Mouse (Mus musculus) G1E (cell line): ENCODE results near the gene Pde1c. TPM values are rescaled to one million over a fixed set of nuclear protein-coding genes. Genes with fewer than 3 reads are reported as not detected.

Experiments used
- ATAC-seq: 2 replicates; pipeline ENCODE4 v1.8.0; 2016; ENCODE audit warnings: mild to moderate bottlenecking; ENCODE audit not compliant: insufficient number of reproducible peaks, poor library complexity, low FRiP score, severe bottlenecking; ENCODE audit errors: extremely low read depth
- DNase-seq: peaks from one replicate; pipeline ENCODE4 v3.0.0; 2012; ENCODE audit warnings: low spot score
- H3K27me3 ChIP-seq: 2 replicates; pipeline ENCODE4 v1.6.1; 2012; ENCODE audit warnings: mild to moderate bottlenecking, low read length, inconsistent platforms; ENCODE audit not compliant: insufficient read depth
- H3K36me3 ChIP-seq: replicated peaks from 2 replicates; pipeline ENCODE3; 2012; ENCODE audit warnings: mild to moderate bottlenecking, inconsistent platforms
- H3K4me1 ChIP-seq: 2 replicates; pipeline ENCODE4 v1.6.1; 2012; ENCODE audit warnings: low read depth, low read length, inconsistent platforms, mixed read lengths; ENCODE audit not compliant: insufficient read depth
- H3K4me3 ChIP-seq: 2 replicates; pipeline ENCODE4 v1.5.1; 2012; ENCODE audit warnings: low read depth, mild to moderate bottlenecking, inconsistent platforms, low read length, moderate library complexity, mixed read lengths
- H3K9me3 ChIP-seq: replicated peaks from 2 replicates; pipeline ENCODE4 v1.6.1; 2012; ENCODE audit warnings: inconsistent platforms
- CTCF ChIP-seq: IDR thresholded peaks from 2 replicates; pipeline ENCODE4 v1.5.1; 2012; ENCODE audit warnings: low read depth, low read length, inconsistent platforms, mixed read lengths
- GATA1 ChIP-seq: IDR thresholded peaks from 2 replicates; pipeline ENCODE4 v1.6.1; 2012; ENCODE audit warnings: borderline replicate concordance, low read length, inconsistent platforms, mixed read lengths
- GATA2 ChIP-seq: IDR thresholded peaks from 2 replicates; pipeline ENCODE4 v1.6.1; 2012; ENCODE audit warnings: low read depth, low read length, inconsistent platforms, borderline replicate concordance
- POLR2AphosphoS5 ChIP-seq: IDR thresholded peaks from 2 replicates; pipeline ENCODE4 v1.6.1; 2012; ENCODE audit warnings: low read depth, low read length, inconsistent platforms; ENCODE audit not compliant: insufficient replicate concordance
- TAL1 ChIP-seq: conservative IDR thresholded peaks from 2 replicates; pipeline ENCODE4 v1.6.1; 2012; ENCODE audit warnings: low read depth, low read length, inconsistent platforms, mixed read lengths
- polyA plus RNA-seq: library from polyadenylated mRNA; stranded (reverse); fragments of >175 nt; gene quantifications from 2 replicates; pipeline ENCODE4 v1.2.3, GENCODE M21; 2012
- total RNA-seq, 2 experiments: library from RNA; stranded (forward) in 1 of 2; stranded (reverse) in 1 of 2; fragments of 200-1000 nt in 1 of 2; fragments of >200 nt in 1 of 2; fragmentation: Nextera tagmentation in 1 of 2; gene quantifications; 2 replicates each; pipeline ENCODE4 v1.2.3; 2014 to 2017

Gene Pde1c
- total and polyA plus RNA-seq, 3 experiments = 0.38 TPM; not detected in 2

GRCm38 (mm10) chr6:56347207-56347606 lies 221.7 kb downstream of the Pde1c start:
- TF ChIP-seq CTCF = no peak
- no peak for TF ChIP-seq TAL1
- no peak for TF ChIP-seq GATA1
- TF ChIP-seq GATA2 = no peak
- TF ChIP-seq POLR2AphosphoS5 = no peak
- Histone ChIP-seq H3K4me1 (no peaks in the 10 kb centered on the region), H3K36me3 (no peaks in the 10 kb centered on the region), H3K4me3 (no peak overlapping the region), H3K9me3 (no peaks in the 10 kb centered on the region), H3K27me3 (0 out of 2 replicates have a peak, but pooled peaks cover 3% of the 10 kb centered on the region)
- DNase-seq (no peak), ATAC-seq (no peak)

GRCm38 (mm10) chr6:56345082-56345481 lies 223.8 kb downstream of the Pde1c start:
- Histone ChIP-seq H3K27me3 (0 out of 2 replicates have a peak, but pooled peaks cover 3% of the 10 kb centered on the region), H3K4me1 (no peaks in the 10 kb centered on the region), H3K9me3 (no peaks in the 10 kb centered on the region), H3K36me3 (no peaks in the 10 kb centered on the region), H3K4me3 (no peak overlapping the region)
- no peak for TF ChIP-seq CTCF
- ATAC-seq (no peak), DNase-seq (no peak)

GRCm38 (mm10) chr6:56342005-56342404 lies 226.9 kb downstream of the Pde1c start:
- TF ChIP-seq TAL1 = no peak
- TF ChIP-seq POLR2AphosphoS5 = no peak
- no peak for TF ChIP-seq CTCF
- TF ChIP-seq GATA1 = no peak
- TF ChIP-seq GATA2 = no peak
- Histone ChIP-seq H3K36me3 (no peaks in the 10 kb centered on the region), H3K4me1 (no peaks in the 10 kb centered on the region), H3K9me3 (no peaks in the 10 kb centered on the region), H3K27me3 (0 out of 2 replicates have a peak, but pooled peaks cover 3% of the 10 kb centered on the region), H3K4me3 (no peak overlapping the region)
- no peak for ATAC-seq
- DNase-seq = no peak

DNA sequence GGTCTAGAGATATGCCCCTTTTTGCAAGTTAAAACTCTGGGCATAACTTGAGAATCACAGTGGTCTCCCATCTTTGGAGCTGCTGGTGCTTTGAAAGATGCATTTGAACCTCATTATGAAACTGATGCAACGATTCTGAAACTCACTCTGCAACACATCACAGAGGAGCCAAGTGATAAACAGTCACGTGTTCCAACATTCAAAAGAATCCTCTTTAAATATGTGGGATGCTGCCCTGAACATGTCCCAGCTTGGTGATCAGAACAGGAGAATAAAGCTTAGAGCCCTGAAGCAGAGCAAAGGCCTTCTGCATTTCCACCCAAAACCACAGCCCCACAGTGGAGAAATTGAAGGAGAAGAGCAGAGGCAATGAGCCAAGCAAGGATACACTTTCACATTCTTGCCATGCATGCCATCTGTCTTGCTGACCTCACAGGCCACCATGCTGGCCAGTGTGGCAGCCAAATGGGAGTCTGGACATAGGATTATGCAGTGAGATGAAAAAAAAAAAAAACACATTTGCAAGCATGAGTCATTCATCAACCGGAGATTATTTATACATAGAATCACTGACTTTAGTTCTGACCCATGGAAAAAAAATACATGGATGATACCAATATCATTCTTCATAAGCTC lies 233.0 kb downstream of the Pde1c start:
- Histone ChIP-seq H3K4me1 (no peaks in the 10 kb centered on the region), H3K27me3 (no peaks in the 10 kb centered on the region), H3K4me3 (no peak overlapping the region), H3K36me3 (no peaks in the 10 kb centered on the region), H3K9me3 (no peaks in the 10 kb centered on the region)
- no peak for ATAC-seq
- TF ChIP-seq POLR2AphosphoS5 = no peak
- no peak for TF ChIP-seq GATA1
- TF ChIP-seq CTCF = no peak
- TF ChIP-seq TAL1 = no peak
- no peak for DNase-seq

- Histone ChIP-seq H3K9me3 (no peaks in the 10 kb centered on the region), H3K4me3 (no peak overlapping the region), H3K4me1 (no peaks in the 10 kb centered on the region), H3K27me3 (no peaks in the 10 kb centered on the region), H3K36me3 (no peaks in the 10 kb centered on the region)
- TF ChIP-seq POLR2AphosphoS5 = no peak
- TF ChIP-seq CTCF = no peak
- TF ChIP-seq GATA1 = no peak
- TF ChIP-seq GATA2 = no peak
- no peak for TF ChIP-seq TAL1
- DNase-seq (no peak), ATAC-seq (no peak)
These were observed 236.8 kb downstream of the Pde1c start for GRCm38 (mm10) chr6:56332149-56332548.

DNA sequence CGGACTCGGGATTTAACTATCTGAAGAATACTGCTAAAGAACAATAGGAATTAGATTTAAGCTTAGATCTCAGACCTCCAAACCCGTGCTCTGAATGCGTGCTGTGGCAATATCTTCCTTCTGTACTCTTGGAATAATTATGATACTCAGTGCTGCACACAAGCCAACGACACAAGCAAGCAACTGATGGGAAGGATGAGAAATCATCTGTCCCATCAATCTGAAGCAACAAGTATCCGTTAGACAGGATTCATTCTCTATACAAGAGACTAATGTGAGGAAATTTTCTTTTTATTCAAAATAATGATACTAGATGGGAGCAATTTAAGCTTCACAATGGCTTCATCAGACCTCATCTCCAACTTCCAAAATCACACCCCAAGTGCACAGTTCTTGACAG lies 237.5 kb downstream of the Pde1c start:
- DNase-seq (no peak), ATAC-seq (no peak)
- Histone ChIP-seq H3K4me3 (no peak overlapping the region), H3K9me3 (no peaks in the 10 kb centered on the region), H3K4me1 (no peaks in the 10 kb centered on the region), H3K27me3 (no peaks in the 10 kb centered on the region), H3K36me3 (no peaks in the 10 kb centered on the region)
- TF ChIP-seq GATA2 = no peak

DNA sequence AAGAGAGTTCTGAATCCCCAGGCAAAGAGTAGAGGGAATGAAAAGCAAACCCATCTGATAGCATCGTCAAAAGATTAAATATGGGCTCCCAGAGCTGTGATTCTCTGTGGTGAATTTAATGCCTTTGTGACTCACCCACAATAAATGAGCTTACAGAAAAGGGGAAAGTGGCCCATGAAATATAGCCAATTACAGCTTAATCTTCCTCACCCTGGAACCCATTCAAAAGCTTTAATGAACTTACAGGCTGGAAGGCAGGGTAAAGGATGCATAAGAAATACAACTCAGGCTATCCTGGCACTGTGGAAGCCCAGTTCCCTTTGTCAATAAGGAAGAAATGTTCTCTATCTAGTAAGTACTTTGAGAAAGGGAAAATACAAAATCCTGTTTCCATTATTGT lies 240.8 kb downstream of the Pde1c start:
- Histone ChIP-seq H3K9me3 (no peaks in the 10 kb centered on the region), H3K27me3 (no peaks in the 10 kb centered on the region), H3K4me1 (no peaks in the 10 kb centered on the region), H3K4me3 (no peak overlapping the region), H3K36me3 (no peaks in the 10 kb centered on the region)
- ATAC-seq = no peak
- TF ChIP-seq GATA2 = no peak
- no peak for TF ChIP-seq GATA1
- TF ChIP-seq CTCF = no peak
- no peak for TF ChIP-seq TAL1
- no peak for TF ChIP-seq POLR2AphosphoS5
- no peak for DNase-seq
